Mouse (Mus musculus) hindbrain, embryonic 10.5 days (tissue): Measurements from ENCODE around the gene Olfr57. TPM values are rescaled to one million over a fixed set of nuclear protein-coding genes. Genes with fewer than 3 reads are reported as not detected.
"Not testable (repeated sequence)": the region's sequence is repeated elsewhere in the genome, so short reads cannot be mapped to it uniquely, and the experiment has no call there.

Experiments
- DNase-seq: peaks from one replicate; pipeline ENCODE4 v3.0.0-alpha.2; 2017; ENCODE audit warnings: low spot score
- H3K27ac ChIP-seq: fragments of 300-500 bp; sonication (generic); 2 replicates; pipeline ENCODE4 v1.5.1; 2016; ENCODE audit warnings: mild to moderate bottlenecking, moderate library complexity
- H3K27me3 ChIP-seq: fragments of 300-500 bp; sonication (generic); 2 replicates; pipeline ENCODE4 v1.6.1; 2016; ENCODE audit warnings: mild to moderate bottlenecking; ENCODE audit not compliant: poor library complexity, insufficient read depth, severe bottlenecking
- H3K36me3 ChIP-seq: fragments of 300-500 bp; sonication (generic); 2 replicates; pipeline ENCODE4 v1.6.1; 2016; ENCODE audit warnings: mild to moderate bottlenecking, moderate library complexity
- H3K4me1 ChIP-seq: fragments of 300-500 bp; sonication (generic); replicated peaks from 2 replicates; pipeline ENCODE4 v1.6.1; 2016; ENCODE audit warnings: mild to moderate bottlenecking
- H3K4me3 ChIP-seq: fragments of 300-500 bp; sonication (generic); 2 replicates; pipeline ENCODE4 v1.5.1; 2016; ENCODE audit warnings: mild to moderate bottlenecking, moderate library complexity
- H3K9me3 ChIP-seq: fragments of 300-500 bp; sonication (generic); 2 replicates; pipeline ENCODE4 v1.6.1; 2016; ENCODE audit warnings: mild to moderate bottlenecking, moderate library complexity
- WGBS: fragments of 180-500 bp; shearing (Covaris S2); methylation state at CpG from one replicate; pipeline ENCODE4 v1.1.7; 2016; 5-methylcytosine and 5-hydroxymethylcytosine counted together
- polyA plus RNA-seq: library from polyadenylated mRNA; unstranded; fragments of >200 nt; fragmentation: Nextera tagmentation; extraction: Ambion mirVana; gene quantifications from 2 replicates; pipeline ENCODE4 v1.2.1, GENCODE M21; 2016

Olfr57 gene
- 0.15 TPM in 1 of 2 replicates, not detected in the other for polyA plus RNA-seq

GRCm38 (mm10) chr10:79028441-79028840 lies at the start of gene Olfr57:
Olfr57 (plus strand) TSS chr10:79028741.
- no peak within 1 kb of the TSS for H3K4me3 ChIP-seq
- 0 out of 2 replicates have a peak, but pooled peaks cover 8% of the 10 kb centered on the region for H3K9me3 ChIP-seq
- DNase-seq: no peak
- no peaks in the 10 kb centered on the region for H3K27me3 ChIP-seq
- no peak within 1 kb of the TSS for H3K27ac ChIP-seq
- H3K4me1 ChIP-seq: no peaks in the 10 kb centered on the region
- H3K36me3 ChIP-seq: no peaks in the 10 kb centered on the region

GRCm38 (mm10) chr10:78980750-78981149 lies 47.8 kb upstream of the Olfr57 start, which contains the start of gene Olfr1352:
Olfr1352 (plus strand) TSS chr10:78981050.
- DNase-seq: no peak

GRCm38 (mm10) chr10:79012172-79012571 lies 16.4 kb upstream of the Olfr57 start, which contains the start of gene Olfr1351:
Olfr1351 (plus strand) TSS chr10:79012472.
- WGBS: 72% methylated on average over 1 of the region's 1 CpGs
- Histone ChIP-seq H3K9me3 (peaks cover 5% of the 10 kb centered on the region; the same call in 1 of the 2 replicates), H3K36me3 (no peaks in the 10 kb centered on the region), H3K27me3 (no peaks in the 10 kb centered on the region), H3K4me1 (no peaks in the 10 kb centered on the region), H3K27ac (no peak within 1 kb of the TSS), H3K4me3 (no peak within 1 kb of the TSS)
- no peak for DNase-seq

More at GRCm38 (mm10) chr10:78980750-78981149, 47.8 kb upstream of the Olfr57 start, which contains the start of gene Olfr1352:
- H3K27me3 ChIP-seq: no peaks in the 10 kb centered on the region
- H3K27ac ChIP-seq: no peak within 1 kb of the TSS
- H3K9me3 ChIP-seq: no peaks in the 10 kb centered on the region
- no peaks in the 10 kb centered on the region for H3K36me3 ChIP-seq
- H3K4me1 ChIP-seq: no peaks in the 10 kb centered on the region
- H3K4me3 ChIP-seq: no peak within 1 kb of the TSS

- WGBS: 86% methylated on average over 2 of the region's 2 CpGs
- not testable (repeated sequence) for DNase-seq, H3K36me3 ChIP-seq, H3K4me1 ChIP-seq, H3K4me3 ChIP-seq, H3K27me3 ChIP-seq, H3K27ac ChIP-seq
- H3K9me3 ChIP-seq: peaks cover 30% of the 10 kb centered on the region
These were observed 13.9 kb downstream of the Olfr57 start for GRCm38 (mm10) chr10:79042457-79042856.

- Histone ChIP-seq H3K36me3 (peaks cover 60% of the 10 kb centered on the region), H3K9me3 (peaks cover 31% of the 10 kb centered on the region)
- DNase-seq, H3K27ac ChIP-seq, H3K27me3 ChIP-seq, H3K4me1 ChIP-seq, H3K4me3 ChIP-seq: not testable (repeated sequence)
- 84% methylated on average over 3 of the region's 3 CpGs for WGBS
These were observed 28.8 kb downstream of the Olfr57 start for GRCm38 (mm10) chr10:79057370-79057769.

Other genes starting within 250 kb of the Olfr57 start
- 1.1 and 1.6 TPM in 2 replicates for gene Slc1a6, start 248.2 kb upstream of the Olfr57 start, polyA plus RNA-seq
- gene Olfr1356, start 176.6 kb upstream of the Olfr57 start, polyA plus RNA-seq: not detected in 2 replicates
- gene Olfr1355, start 153.2 kb upstream of the Olfr57 start, polyA plus RNA-seq: not detected in 2 replicates
- not detected in 2 replicates for gene Olfr1354, start 115.6 kb upstream of the Olfr57 start, polyA plus RNA-seq
- gene Olfr8, start 78.1 kb upstream of the Olfr57 start, polyA plus RNA-seq: not detected in 2 replicates
- not detected in 2 replicates for gene Olfr1353, start 65.4 kb upstream of the Olfr57 start, polyA plus RNA-seq
- gene Olfr1352, start 47.7 kb upstream of the Olfr57 start, polyA plus RNA-seq: not detected in 2 replicates
- not detected in 2 replicates for gene Olfr1351, start 16.3 kb upstream of the Olfr57 start, polyA plus RNA-seq
- gene 2610008E11Rik, start 68.9 kb downstream of the Olfr57 start, polyA plus RNA-seq: 31.4 and 32.0 TPM in 2 replicates
- not detected in 2 replicates for gene Vmn2r80, start 120.0 kb downstream of the Olfr57 start, polyA plus RNA-seq
- gene Vmn2r81, start 219.0 kb downstream of the Olfr57 start, polyA plus RNA-seq: not detected in 2 replicates